In the genomic region with DNA sequence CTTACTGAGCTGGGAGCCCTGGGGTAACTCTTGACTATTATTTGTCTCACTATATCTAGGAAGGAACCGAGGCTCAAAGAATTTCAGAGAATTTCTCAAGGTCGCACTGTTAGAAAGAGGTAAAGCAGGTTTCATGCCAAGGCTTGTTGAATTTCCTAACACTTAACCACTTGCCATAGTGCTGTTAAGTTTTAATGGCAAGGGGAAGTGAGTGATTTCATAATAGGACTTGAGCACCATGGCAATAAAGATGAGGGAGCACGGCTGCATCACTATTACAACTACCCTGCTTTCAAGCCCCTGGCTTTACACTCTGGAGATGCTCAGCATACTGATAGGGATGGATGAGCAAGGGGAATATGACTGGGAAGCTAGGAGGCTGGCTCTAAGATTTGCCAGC, we compare ENCODE assay signal across 22 mouse cellular contexts.
A peak's percentile ranks its signal among the peaks of the same experiment; 100 is the strongest.
DNase-seq lines count a peak whose midpoint lies in the region; ATAC-seq and TF ChIP-seq lines count a peak whose summit lies in the region.
"Had no signal": no experiment of that assay in that cellular context is flagged by ENCODE, and none has a peak within 500 bp of the region (broad histone marks: within the 10 kb centered on the region; RNA-seq: fewer than 3 reads in every experiment).

No protein-coding gene starts in this region.

- no peak overlapping the region for H3K9ac ChIP-seq in lung, embryonic 14.5 days
- H3K9ac ChIP-seq: heart, embryonic 15.5 days; hindbrain, embryonic 13.5 days had no signal

- H3K27me3 ChIP-seq in lung, embryonic 14.5 days (ENCODE audit: insufficient read depth, low read length) = no peaks in the 10 kb centered on the region
- H3K27me3 ChIP-seq in thymus, adult 2 months (ENCODE audit: control insufficient read depth, insufficient read depth, low read length) = no peaks in the 10 kb centered on the region
- H3K27me3 ChIP-seq: heart, embryonic 15.5 days; hindbrain, embryonic 13.5 days had no signal

- no peaks in the 10 kb centered on the region for H3K36me3 ChIP-seq in lung, embryonic 14.5 days (ENCODE audit: insufficient read depth)
- no peaks in the 10 kb centered on the region for H3K36me3 ChIP-seq in thymus, adult 2 months (ENCODE audit: control insufficient read depth, insufficient read depth, low read length)
- H3K36me3 ChIP-seq: embryonic facial prominence, embryonic 10.5 days; forebrain, embryonic 10.5 days; heart, embryonic 15.5 days; hindbrain, embryonic 13.5 days had no signal

- no peaks in the 10 kb centered on the region for H3K4me1 ChIP-seq in lung, embryonic 14.5 days (ENCODE audit: insufficient read depth)
- H3K4me1 ChIP-seq in thymus, adult 2 months (replicated peaks; ENCODE audit: control insufficient read depth, insufficient read depth, low read length) = no peaks in the 10 kb centered on the region; the same call in 1 of the 2 replicates
- H3K4me1 ChIP-seq: embryonic facial prominence, embryonic 10.5 days; heart, embryonic 15.5 days had no signal

- WGBS in lung, embryonic 14.5 days = 53% methylated on average over 3 of the region's 3 CpGs
- WGBS in thymus, adult 2 months = 76% methylated on average over 3 of the region's 3 CpGs

- TF ChIP-seq CTCF in lung, embryonic 14.5 days (IDR thresholded peaks at IDR 0.05; ENCODE audit: low read depth) = no peak
- no peak for TF ChIP-seq CTCF in thymus, adult 2 months (IDR thresholded peaks at IDR 0.05; ENCODE audit: borderline replicate concordance, control insufficient read depth, extremely low read depth, insufficient read depth, low read length, poor library complexity)

- H3K4me2 ChIP-seq in lung, embryonic 14.5 days = no peak overlapping the region
- H3K4me2 ChIP-seq: heart, embryonic 11.5 days; heart, embryonic 15.5 days; hindbrain, embryonic 13.5 days had no signal

- no peak for TF ChIP-seq POLR2A in thymus, adult 2 months (IDR thresholded peaks at IDR 0.05; ENCODE audit: control insufficient read depth, extremely low read depth, insufficient read depth, low read length, poor library complexity)

- H3K9me3 ChIP-seq in lung, embryonic 14.5 days (ENCODE audit: low read depth, low read length) = no peaks in the 10 kb centered on the region
- H3K9me3 ChIP-seq: embryonic facial prominence, embryonic 10.5 days; forebrain, embryonic 10.5 days; heart, embryonic 15.5 days; hindbrain, embryonic 13.5 days had no signal

- no peak overlapping the region for H3K27ac ChIP-seq in lung, embryonic 14.5 days (ENCODE audit: low read depth)
- no peak overlapping the region for H3K27ac ChIP-seq in thymus, adult 2 months (ENCODE audit: control insufficient read depth, insufficient read depth, low read length)
- H3K27ac ChIP-seq: embryonic facial prominence, embryonic 10.5 days; forebrain, embryonic 10.5 days; gastrocnemius, adult 2 months; heart, adult 2 months; heart, embryonic 15.5 days; hindbrain, embryonic 13.5 days had no signal

- no peak for ATAC-seq in lung, embryonic 14.5 days (ENCODE audit: insufficient read depth)
- peak; percentile 87 for ATAC-seq in megakaryocyte, adult 5-6 weeks (ENCODE audit: poor library complexity, severe bottlenecking)
- ATAC-seq: forebrain, embryonic 14.5 days had no signal

- no peak overlapping the region for H3K4me3 ChIP-seq in lung, embryonic 14.5 days (ENCODE audit: low read depth, low read length)
- H3K4me3 ChIP-seq in thymus, adult 2 months (ENCODE audit: control insufficient read depth, insufficient read depth, low read length) = no peak overlapping the region
- H3K4me3 ChIP-seq: embryonic facial prominence, embryonic 10.5 days; forebrain, embryonic 10.5 days; gastrocnemius, adult 2 months; heart, adult 2 months; heart, embryonic 15.5 days; hindbrain, embryonic 13.5 days had no signal

- DNase-seq in lung, embryonic 14.5 days = peak; percentile 18
- DNase-seq in lung, postnatal 10 days = no peak
- DNase-seq in lung, postnatal 36 days = peak; percentile 21
- no peak for DNase-seq in lung, postnatal 4 days
- no peak for DNase-seq in thymus, adult 2 months
- DNase-seq in B cell, adult 2 months = no peak
- DNase-seq: adrenal gland, adult 2 months; adrenal gland, postnatal 25 days; cerebellum, adult 18-20 months; cerebellum, adult 9-11 months; cerebellum, postnatal 36 days; gastrocnemius, adult 2 months; gastrocnemius, postnatal 36 days; heart, adult 2 months; heart, postnatal 14 days had no signal

Comparison
In these comparisons a context has a peak if more than half of its experiments do, and no peak if none do; other contexts are left out.
1. DNase-seq: peak in lung, embryonic 14.5 days (single experiment) and lung, postnatal 36 days (single experiment); none in lung, postnatal 10 days (single experiment), lung, postnatal 4 days (0 of 2), thymus, adult 2 months (single experiment) and B cell, adult 2 months (0 of 2).